Mouse (Mus musculus): ENCODE data around the gene Iqschfp.

DNA sequence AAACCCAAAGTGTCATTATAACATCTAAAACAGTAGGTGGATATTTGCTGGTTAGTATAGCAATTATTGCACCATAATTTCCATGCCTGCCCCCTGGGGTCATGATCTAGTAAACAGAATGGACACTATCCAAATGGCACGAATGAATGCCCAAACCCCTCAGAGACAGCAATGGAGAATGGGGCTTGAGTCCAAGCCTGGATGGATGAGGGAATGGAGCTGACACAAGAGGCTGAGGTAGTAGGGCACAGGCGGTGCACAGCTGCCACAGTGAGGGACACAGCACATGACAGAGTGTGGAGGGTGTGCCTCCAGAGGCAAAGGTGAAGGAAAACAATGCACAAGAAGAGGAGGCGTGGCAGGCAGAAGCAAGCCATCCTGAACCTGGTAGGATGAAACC lies 379.8 kb downstream of the Iqschfp start:
- TF ChIP-seq CTCF (IDR thresholded peaks at IDR 0.05; ENCODE audit: borderline replicate concordance, extremely low read depth, insufficient read depth, insufficient read length), result no peak
- TF ChIP-seq POLR2A (IDR thresholded peaks at IDR 0.05; ENCODE audit: borderline replicate concordance, extremely low read depth, insufficient read depth, insufficient read length, poor library complexity, severe bottlenecking), result no peak

Measured in brain, embryonic 14.5 days (tissue).